Mouse (Mus musculus): ENCODE results near the gene H2afx. TPM values are rescaled to one million over a fixed set of nuclear protein-coding genes. Genes with fewer than 3 reads are reported as not detected.

The H2afx gene
- polyA plus RNA-seq, 1 experiment from 2014 or later: 421 TPM

GRCm38 (mm10) chr9:44305466-44306079 is 28.9 kb upstream of the H2afx start, which contains the start of gene Hinfp:
Gene Hinfp, minus strand, starts transcription at chr9:44305671.
- peak; percentile 99 for ATAC-seq (ENCODE audit: low FRiP score, low TSS enrichment)
- WGBS: under 1% methylated on average over 52 of the region's 54 CpGs

GRCm38 (mm10) chr9:44306532-44306931 is 28.0 kb upstream of the H2afx start:
- peaks cover 12% of the 10 kb centered on the region for H3K36me3 ChIP-seq (ENCODE audit: control insufficient read depth, insufficient read depth, low read length)
- no peaks in the 10 kb centered on the region for H3K27me3 ChIP-seq (ENCODE audit: control insufficient read depth, insufficient read depth, low read length)
- no peak overlapping the region for H3K4me3 ChIP-seq (ENCODE audit: low read length)
- no peak for ATAC-seq (ENCODE audit: low FRiP score, low TSS enrichment)
- 87% methylated on average over 6 of the region's 6 CpGs for WGBS
- no peaks in the 10 kb centered on the region for H3K9me3 ChIP-seq (ENCODE audit: control insufficient read depth, low read length)
- H3K4me2 ChIP-seq (replicated peaks; ENCODE audit: low read depth, low read length): no peak overlapping the region
- peaks cover 14% of the 10 kb centered on the region for H3K4me1 ChIP-seq (ENCODE audit: control insufficient read depth, insufficient read depth, low read length)
- H3K27ac ChIP-seq (ENCODE audit: low read depth, low read length): no peak overlapping the region
- no peak overlapping the region for H3K9ac ChIP-seq (ENCODE audit: low read depth, low read length)

More at GRCm38 (mm10) chr9:44305466-44306079, 28.9 kb upstream of the H2afx start, which contains the start of gene Hinfp:
- Histone ChIP-seq H3K36me3 (ENCODE audit: control insufficient read depth, insufficient read depth, low read length) (peaks cover 21% of the 10 kb centered on the region), H3K27me3 (ENCODE audit: control insufficient read depth, insufficient read depth, low read length) (no peaks in the 10 kb centered on the region), H3K4me1 (ENCODE audit: control insufficient read depth, insufficient read depth, low read length) (peaks cover 6% of the 10 kb centered on the region; the same call in 1 of the 2 replicates), H3K27ac (ENCODE audit: low read depth, low read length) (peak within 1 kb of the TSS; percentile 43; the same call in 1 of the 2 replicates), H3K4me3 (ENCODE audit: low read length) (peak within 1 kb of the TSS; percentile 96), H3K4me2 (replicated peaks; ENCODE audit: low read depth, low read length) (peak within 1 kb of the TSS; percentile 49), H3K9me3 (ENCODE audit: control insufficient read depth, low read length) (no peaks in the 10 kb centered on the region), H3K9ac (ENCODE audit: low read depth, low read length) (peak within 1 kb of the TSS; percentile 90)

- Histone ChIP-seq H3K27ac (ENCODE audit: low read depth, low read length) (no peak overlapping the region), H3K9me3 (ENCODE audit: control insufficient read depth, low read length) (no peaks in the 10 kb centered on the region), H3K9ac (ENCODE audit: low read depth, low read length) (no peak overlapping the region), H3K4me1 (ENCODE audit: control insufficient read depth, insufficient read depth, low read length) (peaks cover 16% of the 10 kb centered on the region), H3K27me3 (ENCODE audit: control insufficient read depth, insufficient read depth, low read length) (no peaks in the 10 kb centered on the region), H3K4me3 (ENCODE audit: low read length) (no peak overlapping the region), H3K36me3 (ENCODE audit: control insufficient read depth, insufficient read depth, low read length) (peaks cover 5% of the 10 kb centered on the region), H3K4me2 (replicated peaks; ENCODE audit: low read depth, low read length) (no peak overlapping the region)
- no peak for ATAC-seq (ENCODE audit: low FRiP score, low TSS enrichment)
- 73% methylated on average over 2 of the region's 2 CpGs for WGBS
Observed at GRCm38 (mm10) chr9:44307248-44307647, 27.2 kb upstream of the H2afx start.

GRCm38 (mm10) chr9:44309756-44310155 is 24.7 kb upstream of the H2afx start:
- ATAC-seq (ENCODE audit: low FRiP score, low TSS enrichment): no peak
- peaks cover 11% of the 10 kb centered on the region for H3K4me1 ChIP-seq (ENCODE audit: control insufficient read depth, insufficient read depth, low read length)

GRCm38 (mm10) chr9:44310750-44311135 is 23.8 kb upstream of the H2afx start:
- H3K27me3 ChIP-seq (ENCODE audit: control insufficient read depth, insufficient read depth, low read length): no peaks in the 10 kb centered on the region
- peaks cover 11% of the 10 kb centered on the region for H3K4me1 ChIP-seq (ENCODE audit: control insufficient read depth, insufficient read depth, low read length)
- ATAC-seq (ENCODE audit: low FRiP score, low TSS enrichment): no peak
- peak overlapping the region; percentile 8; the same call in 1 of the 2 replicates for H3K9ac ChIP-seq (ENCODE audit: low read depth, low read length)
- 0 out of 2 replicates have a peak overlapping the region, but pooled peaks have one; percentile 59 for H3K27ac ChIP-seq (ENCODE audit: low read depth, low read length)
- WGBS: 40% methylated on average over 10 of the region's 10 CpGs
- no peak overlapping the region for H3K4me3 ChIP-seq (ENCODE audit: low read length)
- H3K9me3 ChIP-seq (ENCODE audit: control insufficient read depth, low read length): no peaks in the 10 kb centered on the region
- peak overlapping the region; percentile 29; the same call in 1 of the 2 replicates for H3K4me2 ChIP-seq (replicated peaks; ENCODE audit: low read depth, low read length)
- H3K36me3 ChIP-seq (ENCODE audit: control insufficient read depth, insufficient read depth, low read length): peaks cover 27% of the 10 kb centered on the region

More at GRCm38 (mm10) chr9:44309756-44310155, 24.7 kb upstream of the H2afx start:
- Histone ChIP-seq H3K9ac (ENCODE audit: low read depth, low read length) (no peak overlapping the region; the same call in 1 of the 2 replicates), H3K27me3 (ENCODE audit: control insufficient read depth, insufficient read depth, low read length) (no peaks in the 10 kb centered on the region), H3K4me2 (replicated peaks; ENCODE audit: low read depth, low read length) (no peak overlapping the region), H3K27ac (ENCODE audit: low read depth, low read length) (no peak overlapping the region), H3K36me3 (ENCODE audit: control insufficient read depth, insufficient read depth, low read length) (peaks cover 17% of the 10 kb centered on the region), H3K9me3 (ENCODE audit: control insufficient read depth, low read length) (no peaks in the 10 kb centered on the region), H3K4me3 (ENCODE audit: low read length) (no peak overlapping the region)
- 61% methylated on average over 3 of the region's 3 CpGs for WGBS

GRCm38 (mm10) chr9:44311136-44312134 is 23.1 kb upstream of the H2afx start:
- H3K4me1 ChIP-seq (ENCODE audit: control insufficient read depth, insufficient read depth, low read length): peaks cover 11% of the 10 kb centered on the region
- peak; percentile 78 for ATAC-seq (ENCODE audit: low FRiP score, low TSS enrichment)
- WGBS: 15% methylated on average over 27 of the region's 27 CpGs

GRCm38 (mm10) chr9:44313476-44314256 is 20.8 kb upstream of the H2afx start:
- peaks cover 18% of the 10 kb centered on the region for H3K4me1 ChIP-seq (ENCODE audit: control insufficient read depth, insufficient read depth, low read length)

More at GRCm38 (mm10) chr9:44311136-44312134, 23.1 kb upstream of the H2afx start:
- peak overlapping the region; percentile 40; the same call in 1 of the 2 replicates for H3K9ac ChIP-seq (ENCODE audit: low read depth, low read length)
- H3K27ac ChIP-seq (ENCODE audit: low read depth, low read length): peak overlapping the region; percentile 59
- no peaks in the 10 kb centered on the region for H3K27me3 ChIP-seq (ENCODE audit: control insufficient read depth, insufficient read depth, low read length)
- peak overlapping the region; percentile 29; the same call in 1 of the 2 replicates for H3K4me2 ChIP-seq (replicated peaks; ENCODE audit: low read depth, low read length)
- H3K36me3 ChIP-seq (ENCODE audit: control insufficient read depth, insufficient read depth, low read length): peaks cover 33% of the 10 kb centered on the region
- H3K9me3 ChIP-seq (ENCODE audit: control insufficient read depth, low read length): no peaks in the 10 kb centered on the region
- H3K4me3 ChIP-seq (ENCODE audit: low read length): no peak overlapping the region

GRCm38 (mm10) chr9:44314257-44314547 is 20.3 kb upstream of the H2afx start:
- H3K4me1 ChIP-seq (ENCODE audit: control insufficient read depth, insufficient read depth, low read length): peaks cover 24% of the 10 kb centered on the region
- H3K27me3 ChIP-seq (ENCODE audit: control insufficient read depth, insufficient read depth, low read length): no peaks in the 10 kb centered on the region
- H3K9me3 ChIP-seq (ENCODE audit: control insufficient read depth, low read length): no peaks in the 10 kb centered on the region
- H3K4me2 ChIP-seq (replicated peaks; ENCODE audit: low read depth, low read length): no peak overlapping the region
- WGBS: 74% methylated on average over 4 of the region's 4 CpGs
- H3K9ac ChIP-seq (ENCODE audit: low read depth, low read length): no peak overlapping the region
- H3K4me3 ChIP-seq (ENCODE audit: low read length): no peak overlapping the region
- H3K36me3 ChIP-seq (ENCODE audit: control insufficient read depth, insufficient read depth, low read length): peaks cover 38% of the 10 kb centered on the region
- no peak for ATAC-seq (ENCODE audit: low FRiP score, low TSS enrichment)
- no peak overlapping the region for H3K27ac ChIP-seq (ENCODE audit: low read depth, low read length)

More at GRCm38 (mm10) chr9:44313476-44314256, 20.8 kb upstream of the H2afx start:
- Histone ChIP-seq H3K4me2 (replicated peaks; ENCODE audit: low read depth, low read length) (no peak overlapping the region), H3K9ac (ENCODE audit: low read depth, low read length) (no peak overlapping the region), H3K27me3 (ENCODE audit: control insufficient read depth, insufficient read depth, low read length) (no peaks in the 10 kb centered on the region), H3K27ac (ENCODE audit: low read depth, low read length) (no peak overlapping the region), H3K36me3 (ENCODE audit: control insufficient read depth, insufficient read depth, low read length) (peaks cover 38% of the 10 kb centered on the region), H3K9me3 (ENCODE audit: control insufficient read depth, low read length) (no peaks in the 10 kb centered on the region), H3K4me3 (ENCODE audit: low read length) (no peak overlapping the region)
- 80% methylated on average over 19 of the region's 19 CpGs for WGBS
- no peak for ATAC-seq (ENCODE audit: low FRiP score, low TSS enrichment)
